Mouse (Mus musculus): Measurements from ENCODE around the gene Col18a1. TPM values are rescaled to one million over a fixed set of nuclear protein-coding genes. Genes with fewer than 3 reads are reported as not detected.

Gene Col18a1
- polyA plus RNA-seq, 1 experiment: 85.0 TPM

DNA sequence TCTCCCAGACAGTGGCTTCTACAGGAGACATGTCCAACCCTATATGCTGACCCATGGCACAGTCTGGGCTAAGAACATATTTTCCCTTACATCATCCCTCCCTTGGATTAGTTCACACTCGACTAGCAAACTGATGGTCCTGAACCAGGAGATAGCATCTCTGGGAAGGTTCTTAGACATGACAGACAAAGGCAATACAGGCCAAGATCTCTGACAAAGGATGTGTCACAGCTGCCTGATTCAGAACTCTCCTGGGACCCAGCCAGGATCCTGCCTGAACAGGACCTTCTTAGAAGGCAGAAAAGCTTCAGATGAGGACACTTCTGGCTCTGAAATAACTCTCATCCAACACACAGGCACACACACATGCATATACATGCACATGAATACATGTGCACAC is 81.8 kb downstream of the Col18a1 start:
- H3K27ac ChIP-seq (ENCODE audit: insufficient read depth, low read length): no peak overlapping the region
- TF ChIP-seq CTCF (IDR thresholded peaks at IDR 0.05; ENCODE audit: borderline replicate concordance, insufficient read depth, low read length) (no peak), POLR2A (IDR thresholded peaks at IDR 0.05; ENCODE audit: low read depth, low read length) (no peak)
- H3K4me3 ChIP-seq (ENCODE audit: insufficient read depth, low read length): no peak overlapping the region
- H3K4me1 ChIP-seq (ENCODE audit: control insufficient read depth, insufficient read depth, low read length): peaks cover 8% of the 10 kb centered on the region

DNA sequence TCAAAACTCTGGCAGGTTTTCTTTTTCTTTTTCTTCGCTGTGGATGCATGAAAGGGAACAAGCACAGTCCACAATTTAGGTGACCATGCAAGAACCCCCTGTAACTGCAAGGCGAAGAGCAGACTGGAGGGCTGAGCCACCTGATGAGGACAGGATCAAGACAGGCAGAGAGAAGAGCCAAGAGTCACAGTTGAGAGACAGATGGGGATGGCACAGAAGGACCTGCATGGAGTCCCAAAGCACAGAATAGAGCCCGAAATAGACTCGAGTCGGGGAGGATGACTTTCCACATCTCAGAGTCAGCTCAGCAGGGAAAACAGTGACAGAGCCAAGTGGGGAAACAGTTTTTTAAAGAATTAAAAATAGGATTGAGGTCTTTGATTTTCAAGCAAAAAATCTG is 83.4 kb downstream of the Col18a1 start:
- H3K27ac ChIP-seq (ENCODE audit: insufficient read depth, low read length): no peak overlapping the region
- TF ChIP-seq POLR2A (IDR thresholded peaks at IDR 0.05; ENCODE audit: low read depth, low read length) (no peak), CTCF (IDR thresholded peaks at IDR 0.05; ENCODE audit: borderline replicate concordance, insufficient read depth, low read length) (no peak)
- no peak overlapping the region for H3K4me3 ChIP-seq (ENCODE audit: insufficient read depth, low read length)
- H3K4me1 ChIP-seq (ENCODE audit: control insufficient read depth, insufficient read depth, low read length): peaks cover 8% of the 10 kb centered on the region

DNA sequence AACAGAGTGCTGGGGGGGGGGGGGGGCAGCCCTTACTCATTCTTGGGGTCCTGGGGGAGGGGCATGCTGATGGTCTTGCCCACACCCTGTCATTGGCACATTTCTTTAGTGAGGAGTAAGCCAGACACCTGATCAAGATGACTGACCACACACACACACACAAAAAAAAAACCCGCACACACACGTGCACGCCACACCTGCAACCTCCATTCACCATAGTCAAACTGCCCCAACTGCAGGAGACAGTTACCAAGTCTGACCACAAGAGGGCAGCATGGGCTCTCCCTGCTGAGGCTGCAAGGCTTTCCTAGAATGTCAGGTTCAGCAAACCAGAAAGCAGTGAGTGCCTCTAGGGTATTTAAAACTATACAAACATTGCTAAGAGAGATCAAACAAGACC is 83.9 kb downstream of the Col18a1 start:
- Histone ChIP-seq H3K4me1 (ENCODE audit: control insufficient read depth, insufficient read depth, low read length) (peaks cover 8% of the 10 kb centered on the region), H3K27ac (ENCODE audit: insufficient read depth, low read length) (no peak overlapping the region), H3K4me3 (ENCODE audit: insufficient read depth, low read length) (no peak overlapping the region)
- TF ChIP-seq CTCF (IDR thresholded peaks at IDR 0.05; ENCODE audit: borderline replicate concordance, insufficient read depth, low read length) (peak; percentile 98), POLR2A (IDR thresholded peaks at IDR 0.05; ENCODE audit: low read depth, low read length) (no peak)

DNA sequence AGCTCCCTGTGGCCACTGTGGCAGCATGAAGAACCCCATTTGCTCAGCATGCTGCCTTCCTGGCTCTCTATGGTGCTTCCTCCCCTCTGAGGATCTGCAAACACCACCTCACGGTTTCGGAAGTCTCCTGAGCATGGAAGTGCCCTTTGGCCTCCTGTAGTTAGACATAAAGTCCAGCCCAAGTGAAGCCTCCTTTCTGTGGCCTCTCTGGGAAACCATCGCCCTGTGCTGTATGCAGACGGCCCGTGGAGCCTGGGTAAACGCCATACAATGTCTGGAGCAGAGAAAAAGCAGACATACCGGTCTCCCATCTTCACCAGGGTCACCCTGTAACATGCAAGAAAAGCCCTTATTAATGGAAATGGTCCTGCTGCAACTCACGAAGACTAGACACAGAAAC is 87.4 kb downstream of the Col18a1 start:
- H3K27ac ChIP-seq (ENCODE audit: insufficient read depth, low read length): no peak overlapping the region
- no peak for TF ChIP-seq POLR2A (IDR thresholded peaks at IDR 0.05; ENCODE audit: low read depth, low read length)

DNA sequence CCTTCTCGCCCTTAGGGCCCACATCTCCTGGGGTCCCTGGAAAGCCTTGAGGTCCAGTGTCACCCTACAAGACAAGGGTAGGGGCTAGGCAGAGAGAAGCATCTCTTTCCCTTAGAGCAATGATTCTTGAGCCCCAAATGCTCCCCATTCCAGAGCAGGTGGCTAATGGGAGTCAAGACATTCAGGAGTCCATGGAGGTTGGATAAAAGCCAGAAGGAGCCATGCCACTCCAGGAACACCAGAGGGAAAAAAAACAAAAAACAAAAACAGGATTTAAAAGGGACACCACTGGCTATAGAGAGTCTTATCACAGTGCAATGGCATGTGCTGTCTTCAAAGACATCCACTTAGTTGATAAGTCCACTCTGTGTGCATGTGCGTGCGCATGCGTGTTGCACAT is 87.9 kb downstream of the Col18a1 start:
- TF ChIP-seq POLR2A (IDR thresholded peaks at IDR 0.05; ENCODE audit: low read depth, low read length) (no peak), CTCF (IDR thresholded peaks at IDR 0.05; ENCODE audit: borderline replicate concordance, insufficient read depth, low read length) (no peak)
- Histone ChIP-seq H3K27ac (ENCODE audit: insufficient read depth, low read length) (no peak overlapping the region), H3K4me3 (ENCODE audit: insufficient read depth, low read length) (no peak overlapping the region), H3K4me1 (ENCODE audit: control insufficient read depth, insufficient read depth, low read length) (no peaks in the 10 kb centered on the region)

More for the DNA sequence above, 87.4 kb downstream of the Col18a1 start:
- Histone ChIP-seq H3K4me3 (ENCODE audit: insufficient read depth, low read length) (no peak overlapping the region), H3K4me1 (ENCODE audit: control insufficient read depth, insufficient read depth, low read length) (no peaks in the 10 kb centered on the region)

DNA sequence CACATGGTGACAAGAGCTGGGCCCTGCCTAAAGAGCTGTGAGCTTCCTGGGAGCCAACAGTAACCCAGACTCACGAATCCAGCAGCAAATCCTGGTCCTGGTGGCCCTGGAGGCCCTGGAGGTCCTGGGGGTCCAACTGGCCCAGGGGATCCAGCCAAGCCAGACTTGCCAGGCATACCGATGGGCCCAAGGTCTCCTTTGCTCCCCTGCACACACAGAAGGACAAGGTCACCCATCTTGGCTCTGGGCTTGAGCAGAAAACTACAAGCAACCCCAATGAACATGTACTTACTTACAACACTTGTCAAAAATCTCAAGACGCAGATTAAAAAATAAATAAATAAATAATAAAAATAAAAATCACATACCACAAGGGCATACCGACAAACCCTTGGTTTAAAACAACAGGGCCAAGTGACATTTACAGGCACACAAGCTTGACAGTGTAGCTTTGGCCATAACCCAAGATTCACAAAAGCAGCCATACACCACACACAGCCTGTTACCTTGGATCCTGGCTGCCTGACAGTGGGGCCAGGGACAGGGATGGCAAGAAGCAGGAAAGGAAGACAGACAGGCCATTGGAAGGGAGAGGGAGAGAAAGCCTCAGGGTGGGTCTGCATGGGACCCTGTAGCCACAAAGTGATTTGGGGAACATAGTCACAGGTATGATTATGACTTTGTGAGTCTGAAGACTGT is 91.9 kb downstream of the Col18a1 start:
- TF ChIP-seq POLR2A (IDR thresholded peaks at IDR 0.05; ENCODE audit: low read depth, low read length) (no peak), CTCF (IDR thresholded peaks at IDR 0.05; ENCODE audit: borderline replicate concordance, insufficient read depth, low read length) (no peak)
- H3K27ac ChIP-seq (ENCODE audit: insufficient read depth, low read length): no peak overlapping the region
- no peaks in the 10 kb centered on the region for H3K4me1 ChIP-seq (ENCODE audit: control insufficient read depth, insufficient read depth, low read length)
- H3K4me3 ChIP-seq (ENCODE audit: insufficient read depth, low read length): no peak overlapping the region

DNA sequence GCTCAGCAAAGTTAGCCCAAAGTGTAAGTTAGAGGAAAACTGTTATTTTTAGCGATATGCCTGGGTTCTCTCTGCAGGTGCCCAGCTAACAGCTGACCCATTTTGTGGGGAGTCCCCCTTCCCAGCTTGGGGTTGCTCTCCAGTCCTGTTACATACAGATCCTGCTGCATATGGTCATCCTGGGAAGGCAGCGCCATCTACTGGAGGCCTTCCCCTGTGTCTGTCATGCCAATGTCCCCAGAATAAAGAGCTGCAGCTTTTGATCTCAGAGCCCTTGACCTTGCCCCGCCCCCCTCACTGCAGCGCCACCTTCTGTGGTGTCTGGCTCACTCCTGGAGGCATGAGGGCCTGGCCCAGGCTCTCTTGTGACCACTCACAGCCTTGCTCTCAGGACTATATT is 96.3 kb downstream of the Col18a1 start:
- TF ChIP-seq POLR2A (IDR thresholded peaks at IDR 0.05; ENCODE audit: low read depth, low read length) (no peak), CTCF (IDR thresholded peaks at IDR 0.05; ENCODE audit: borderline replicate concordance, insufficient read depth, low read length) (peak; percentile 88; the same call in 1 of the 2 replicates)
- Histone ChIP-seq H3K27ac (ENCODE audit: insufficient read depth, low read length) (no peak overlapping the region), H3K4me1 (ENCODE audit: control insufficient read depth, insufficient read depth, low read length) (no peaks in the 10 kb centered on the region), H3K4me3 (ENCODE audit: insufficient read depth, low read length) (no peak overlapping the region)

DNA sequence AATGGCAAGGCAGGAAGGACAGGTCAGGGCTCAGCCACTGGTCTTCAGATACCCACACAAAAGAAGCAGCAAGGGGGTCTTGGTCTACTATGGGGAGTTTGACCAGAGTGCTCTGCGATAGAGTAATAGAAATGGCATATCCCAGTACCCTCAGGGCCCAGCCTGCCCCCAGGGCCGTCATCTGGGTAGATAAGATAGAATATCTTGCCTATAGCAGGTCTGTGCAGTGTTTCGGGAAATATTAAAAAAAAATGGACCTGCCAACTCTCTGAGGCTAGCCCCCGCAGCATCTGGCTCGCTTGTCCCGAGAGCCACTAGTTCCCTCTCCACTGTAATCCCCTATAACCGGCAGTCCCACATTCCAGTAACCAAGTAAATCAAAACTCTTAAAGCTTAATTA is 97.9 kb downstream of the Col18a1 start:
- Histone ChIP-seq H3K4me3 (ENCODE audit: insufficient read depth, low read length) (no peak overlapping the region), H3K27ac (ENCODE audit: insufficient read depth, low read length) (no peak overlapping the region), H3K4me1 (ENCODE audit: control insufficient read depth, insufficient read depth, low read length) (no peaks in the 10 kb centered on the region)
- no peak for TF ChIP-seq POLR2A (IDR thresholded peaks at IDR 0.05; ENCODE audit: low read depth, low read length)
- no peak for TF ChIP-seq CTCF (IDR thresholded peaks at IDR 0.05; ENCODE audit: borderline replicate concordance, insufficient read depth, low read length)

DNA sequence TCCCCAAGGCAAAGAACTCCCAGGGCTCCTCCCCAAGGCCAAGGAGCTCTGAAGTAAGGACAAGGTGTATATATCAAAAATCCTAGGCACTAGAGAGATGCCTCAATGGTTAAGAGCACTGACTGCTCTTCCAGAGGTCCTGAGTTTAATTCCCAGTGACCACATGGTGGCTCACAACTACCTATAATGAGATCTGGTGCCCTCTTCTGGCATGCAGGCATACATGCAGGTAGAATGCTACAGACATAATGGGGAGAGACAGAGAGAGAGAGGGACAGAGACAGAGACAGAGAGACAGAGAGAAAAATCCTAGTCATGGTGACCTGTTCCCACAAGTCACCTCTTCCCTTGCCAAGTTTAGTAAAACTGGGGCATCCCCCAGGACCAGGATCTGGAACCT is 101.7 kb downstream of the Col18a1 start:
- Histone ChIP-seq H3K27ac (ENCODE audit: insufficient read depth, low read length) (no peak overlapping the region), H3K4me3 (ENCODE audit: insufficient read depth, low read length) (no peak overlapping the region), H3K4me1 (ENCODE audit: control insufficient read depth, insufficient read depth, low read length) (no peaks in the 10 kb centered on the region)
- TF ChIP-seq POLR2A (IDR thresholded peaks at IDR 0.05; ENCODE audit: low read depth, low read length) (no peak), CTCF (IDR thresholded peaks at IDR 0.05; ENCODE audit: borderline replicate concordance, insufficient read depth, low read length) (no peak)

DNA sequence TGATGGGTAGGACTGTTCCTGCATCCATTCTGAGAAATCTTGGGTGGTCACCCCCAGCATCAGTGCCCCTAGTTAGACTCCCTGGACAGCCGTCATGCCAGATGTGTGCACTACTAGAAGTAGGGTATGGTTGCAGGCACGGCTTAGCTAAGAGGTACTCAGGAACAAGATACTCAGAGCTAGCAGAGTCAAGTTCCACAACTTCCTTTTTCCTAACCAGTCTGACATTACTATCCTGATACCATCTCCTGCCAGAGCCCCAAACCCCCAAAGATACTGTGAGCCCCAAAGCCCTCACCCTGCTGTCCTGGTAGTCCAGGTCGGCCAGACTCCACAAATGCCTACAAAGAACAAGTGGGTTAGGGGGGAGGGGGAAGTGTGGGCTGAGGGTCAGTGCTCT is 102.1 kb downstream of the Col18a1 start:
- Histone ChIP-seq H3K27ac (ENCODE audit: insufficient read depth, low read length) (no peak overlapping the region), H3K4me3 (ENCODE audit: insufficient read depth, low read length) (no peak overlapping the region), H3K4me1 (ENCODE audit: control insufficient read depth, insufficient read depth, low read length) (no peaks in the 10 kb centered on the region)
- TF ChIP-seq POLR2A (IDR thresholded peaks at IDR 0.05; ENCODE audit: low read depth, low read length) (no peak), CTCF (IDR thresholded peaks at IDR 0.05; ENCODE audit: borderline replicate concordance, insufficient read depth, low read length) (no peak)

Data from embryonic fibroblast, embryonic 13.5 days (primary cell).